Mouse (Mus musculus) MEL (cell line): ENCODE results near the gene G6pc3. TPM values are rescaled to one million over a fixed set of nuclear protein-coding genes. Genes with fewer than 3 reads are reported as not detected.

ENCODE experiments used
- DNase-seq: peaks from one replicate; pipeline ENCODE4 v3.0.0; 2011; ENCODE audit warnings: low read depth, low spot score
- H3K27ac ChIP-seq: 2 replicates; pipeline ENCODE4 v1.5.1; 2012; ENCODE audit warnings: low read depth, mild to moderate bottlenecking, control low read depth, low read length, moderate library complexity; ENCODE audit not compliant: control insufficient read depth
- H3K27me3 ChIP-seq, 2 experiments: fragments of 150-350 bp in 1 of 2; sonication (generic) in 1 of 2; 2 replicates each; pipeline ENCODE4 v1.6.1; 2012; ENCODE audit warnings: low read length in 2 of 2, mild to moderate bottlenecking in 2 of 2, improper control_type of control experiment in 1 of 2, moderate library complexity in 1 of 2; ENCODE audit not compliant: insufficient read depth in 2 of 2, control insufficient read depth in 1 of 2
- H3K36me3 ChIP-seq, 2 experiments: 2 replicates each; pipeline ENCODE4 v1.6.1; 2012 to 2014; ENCODE audit warnings: low read length in 2 of 2, improper control_type of control experiment in 1 of 2, inconsistent platforms in 1 of 2, mild to moderate bottlenecking in 1 of 2; ENCODE audit not compliant: insufficient read depth in 2 of 2, control insufficient read depth in 1 of 2
- H3K4me1 ChIP-seq, 2 experiments: fragments of 150-350 bp in 1 of 2; sonication (generic) in 1 of 2; 2 replicates each; pipeline ENCODE4 v1.6.1; 2012; ENCODE audit warnings: low read length in 2 of 2, improper control_type of control experiment in 1 of 2, mild to moderate bottlenecking in 1 of 2; ENCODE audit not compliant: insufficient read depth in 2 of 2, control insufficient read depth in 1 of 2
- H3K4me3 ChIP-seq, 2 experiments: fragments of 150-350 bp in 1 of 2; sonication (generic) in 1 of 2; 2 replicates each; pipeline ENCODE4 v1.5.1; 2012; ENCODE audit warnings: low read depth in 2 of 2, low read length in 2 of 2, mild to moderate bottlenecking in 2 of 2, moderate library complexity in 2 of 2, control low read depth in 1 of 2, improper control_type of control experiment in 1 of 2; ENCODE audit not compliant: control insufficient read depth in 1 of 2, insufficient read depth in 1 of 2
- H3K79me2 ChIP-seq: 2 replicates; pipeline ENCODE4 v1.6.1; 2012; ENCODE audit warnings: mild to moderate bottlenecking, low read length, moderate library complexity; ENCODE audit not compliant: control insufficient read depth, poor library complexity, insufficient read depth
- H3K9ac ChIP-seq: 2 replicates; pipeline ENCODE4 v1.6.1; 2012; ENCODE audit warnings: low read depth, mild to moderate bottlenecking, control low read depth, low read length, moderate library complexity; ENCODE audit not compliant: control insufficient read depth, poor library complexity, severe bottlenecking
- H3K9me3 ChIP-seq: fragments of 150-350 bp; sonication (generic); replicated peaks from 2 replicates; pipeline ENCODE4 v1.6.1; 2012; ENCODE audit warnings: mild to moderate bottlenecking, low read length, improper control_type of control experiment, moderate library complexity; ENCODE audit not compliant: insufficient read depth
- CHD1 ChIP-seq: IDR thresholded peaks from 2 replicates; pipeline ENCODE4 v1.6.1; 2012; ENCODE audit warnings: low read depth, mild to moderate bottlenecking, inconsistent platforms, low read length, improper control_type of control experiment
- CTCF ChIP-seq, 3 experiments: IDR thresholded peaks in 2 of 3; conservative IDR thresholded peaks in 1 of 3; 2 replicates each; pipeline ENCODE4 v1.5.1; 2011 to 2012; ENCODE audit warnings: low read length in 3 of 3, low read depth in 2 of 3, mild to moderate bottlenecking in 2 of 3, improper control_type of control experiment in 1 of 3, inconsistent platforms in 1 of 3, mixed read lengths in 1 of 3, moderate library complexity in 1 of 3; ENCODE audit not compliant: control insufficient read depth in 1 of 3, insufficient read depth in 1 of 3, poor library complexity in 1 of 3, severe bottlenecking in 1 of 3
- ELF1 ChIP-seq: IDR thresholded peaks from 2 replicates; pipeline ENCODE4 v1.6.1; 2014; ENCODE audit warnings: low read depth, mild to moderate bottlenecking, inconsistent platforms, low read length, improper control_type of control experiment, moderate library complexity
- ETS1 ChIP-seq: IDR thresholded peaks from 2 replicates; pipeline ENCODE4 v1.6.1; 2012; ENCODE audit warnings: low read depth, mild to moderate bottlenecking, inconsistent platforms, low read length, improper control_type of control experiment, moderate library complexity
- GABPA ChIP-seq: IDR thresholded peaks from 2 replicates; pipeline ENCODE4 v1.6.1; 2012; ENCODE audit warnings: low read depth, mild to moderate bottlenecking, inconsistent platforms, low read length, improper control_type of control experiment, moderate library complexity
- GATA1 ChIP-seq: IDR thresholded peaks from 2 replicates; pipeline ENCODE4 v1.6.1; 2011; ENCODE audit warnings: low read depth, low read length, improper control_type of control experiment
- MAFK ChIP-seq: IDR thresholded peaks from 2 replicates; pipeline ENCODE4 v1.6.1; 2011; ENCODE audit warnings: low read depth, mild to moderate bottlenecking, low read length, improper control_type of control experiment, borderline replicate concordance
- MAX ChIP-seq: IDR thresholded peaks from 2 replicates; pipeline ENCODE4 v1.6.1; 2011; ENCODE audit warnings: low read length, improper control_type of control experiment
- MAZ ChIP-seq: IDR thresholded peaks from 2 replicates; pipeline ENCODE4 v1.6.1; 2012; ENCODE audit warnings: low read depth, mild to moderate bottlenecking, inconsistent platforms, low read length, improper control_type of control experiment
- MYB ChIP-seq: IDR thresholded peaks from 2 replicates; pipeline ENCODE4 v1.6.1; 2011; ENCODE audit warnings: mild to moderate bottlenecking, low read depth, low read length, improper control_type of control experiment
- NELFE ChIP-seq: IDR thresholded peaks from 2 replicates; pipeline ENCODE4 v1.6.1; 2011; ENCODE audit warnings: low read depth, low read length, improper control_type of control experiment
- NRF1 ChIP-seq: IDR thresholded peaks from 2 replicates; pipeline ENCODE4 v1.6.1; 2014; ENCODE audit warnings: low read depth, mild to moderate bottlenecking, inconsistent platforms, low read length, improper control_type of control experiment, moderate library complexity; ENCODE audit not compliant: poor library complexity, insufficient read depth, severe bottlenecking
- POLR2A ChIP-seq, 2 experiments: IDR thresholded peaks; 2 replicates each; pipeline ENCODE4 v1.6.1; 2011 to 2012; ENCODE audit warnings: low read length in 2 of 2, mild to moderate bottlenecking in 2 of 2, control low read depth in 1 of 2, improper control_type of control experiment in 1 of 2, low read depth in 1 of 2, moderate library complexity in 1 of 2; ENCODE audit not compliant: control insufficient read depth in 1 of 2, insufficient read depth in 1 of 2, poor library complexity in 1 of 2
- POLR2AphosphoS2 ChIP-seq: IDR thresholded peaks from 2 replicates; pipeline ENCODE4 v1.6.1; 2011; ENCODE audit warnings: low read length, improper control_type of control experiment
- SIN3A ChIP-seq: IDR thresholded peaks from 2 replicates; pipeline ENCODE4 v1.6.1; 2012; ENCODE audit warnings: low read length, improper control_type of control experiment, inconsistent platforms
- TBP ChIP-seq: IDR thresholded peaks from 2 replicates; pipeline ENCODE4 v1.8.0; 2011; ENCODE audit warnings: low read depth, low read length, improper control_type of control experiment
- USF2 ChIP-seq, 2 experiments: IDR thresholded peaks; 2 replicates each; pipeline ENCODE4 v1.6.1; 2011 to 2012; ENCODE audit warnings: improper control_type of control experiment in 2 of 2, low read length in 2 of 2, borderline replicate concordance in 1 of 2, inconsistent platforms in 1 of 2, low read depth in 1 of 2, mild to moderate bottlenecking in 1 of 2; ENCODE audit not compliant: insufficient read depth in 1 of 2
- ZC3H11A ChIP-seq: IDR thresholded peaks from 2 replicates; pipeline ENCODE4 v1.6.1; 2012; ENCODE audit warnings: low read depth, mild to moderate bottlenecking, inconsistent platforms, low read length, improper control_type of control experiment
- ZKSCAN1 ChIP-seq: IDR thresholded peaks from 2 replicates; pipeline ENCODE4 v1.6.1; 2012; ENCODE audit warnings: low read depth, mild to moderate bottlenecking, inconsistent platforms, low read length, improper control_type of control experiment, moderate library complexity
- polyA plus RNA-seq, 2 experiments: library from polyadenylated mRNA; stranded (reverse) in 1 of 2; unstranded in 1 of 2; fragments of >175 nt in 1 of 2; fragments of >200 nt in 1 of 2; gene quantifications; 2 replicates each; pipeline versions ENCODE4 v1.2.1 to v1.2.4; 2012; ENCODE audit warnings: low replicate concordance in 2 of 2, low read depth in 1 of 2; ENCODE audit not compliant: insufficient read length in 2 of 2, insufficient read depth in 1 of 2, missing spikeins in 1 of 2
- total RNA-seq: library from RNA; depleted of rRNA; stranded (reverse); fragments of 300-350 nt; gene quantifications from 2 replicates; pipeline ENCODE4 v1.2.3, GENCODE M21; 2012

Gene G6pc3
- total and polyA plus RNA-seq, 3 experiments: 48.9 to 104 TPM; not detected in 1

DNA sequence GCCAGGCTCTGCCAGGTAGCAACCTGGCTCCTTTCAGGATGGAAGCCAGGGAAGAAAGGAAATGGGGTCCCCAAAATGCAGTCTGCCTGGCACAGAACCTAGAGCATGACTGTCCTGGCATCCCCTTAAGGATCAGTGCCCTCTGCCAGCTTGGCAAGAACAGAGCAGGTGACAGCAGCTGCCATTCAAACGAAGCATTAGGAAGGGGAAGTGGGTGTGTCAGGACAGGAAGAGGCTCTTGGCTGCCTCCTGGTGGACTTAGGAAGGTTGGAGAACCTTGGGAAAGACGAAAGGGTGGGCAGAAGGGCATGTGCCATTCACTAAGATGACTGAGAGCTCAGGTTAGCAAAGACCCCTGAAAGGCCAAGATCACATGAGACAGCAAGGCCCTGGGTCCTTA is 20.3 kb downstream of the G6pc3 start (continued):
- TF ChIP-seq NRF1: no peak
- no peak for TF ChIP-seq ZKSCAN1

DNA sequence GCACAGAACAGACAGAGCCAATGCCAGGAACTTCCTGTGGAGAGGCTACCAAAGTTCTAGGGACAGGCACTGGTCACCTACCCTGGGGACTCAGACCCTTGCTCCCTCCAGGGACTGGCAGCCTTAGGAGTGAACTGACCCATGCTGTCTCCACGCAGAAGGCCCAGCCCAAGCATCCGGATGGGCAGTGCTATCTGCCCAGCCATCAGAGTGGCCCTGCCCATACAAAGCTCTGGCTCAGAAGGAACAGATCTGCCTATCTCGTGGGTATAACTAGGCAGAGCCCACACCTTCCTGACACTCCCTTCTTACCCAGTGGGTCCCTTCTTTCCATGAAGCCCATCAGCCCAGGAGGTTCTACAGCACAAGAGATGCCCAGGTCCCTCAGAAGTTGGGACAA is 20.8 kb downstream of the G6pc3 start:
- Histone ChIP-seq H3K36me3 (peaks cover 0 to 2% of the 10 kb centered on the region in 2 experiments; a peak in 2 of 4 replicates), H3K4me1 (peaks cover 17 to 25% of the 10 kb centered on the region in 2 experiments), H3K27me3 (no peaks in the 10 kb centered on the region), H3K27ac (no peak overlapping the region), H3K9me3 (no peaks in the 10 kb centered on the region), H3K79me2 (no peaks in the 10 kb centered on the region), H3K9ac (no peak overlapping the region), H3K4me3 (no peak overlapping the region)
- TF ChIP-seq POLR2A (IDR thresholded peaks at IDR 0.05; ENCODE audit: control insufficient read depth in 1 of 2, insufficient read depth in 1 of 2, low read depth in 1 of 2, low read length in 2 of 2, poor library complexity in 1 of 2) (no peak), ZC3H11A (no peak), GABPA (no peak), CTCF (IDR thresholded peaks at IDR 0.05 in 2 of 3, conservative IDR thresholded peaks at IDR 0.05 in 1 of 3; ENCODE audit: control insufficient read depth in 1 of 3, insufficient read depth in 1 of 3, low read depth in 2 of 3, low read length in 3 of 3, poor library complexity in 1 of 3, severe bottlenecking in 1 of 3) (no peak), GATA1 (no peak), ETS1 (no peak), SIN3A (no peak), ELF1 (no peak), USF2 (IDR thresholded peaks at IDR 0.05; ENCODE audit: borderline replicate concordance in 1 of 2, insufficient read depth in 1 of 2, low read depth in 1 of 2, low read length in 2 of 2) (no peak), NRF1 (no peak), CHD1 (no peak), MAX (no peak), MYB (no peak), MAZ (no peak), NELFE (no peak), POLR2AphosphoS2 (no peak), MAFK (no peak), TBP (no peak)
- no peak for DNase-seq

DNA sequence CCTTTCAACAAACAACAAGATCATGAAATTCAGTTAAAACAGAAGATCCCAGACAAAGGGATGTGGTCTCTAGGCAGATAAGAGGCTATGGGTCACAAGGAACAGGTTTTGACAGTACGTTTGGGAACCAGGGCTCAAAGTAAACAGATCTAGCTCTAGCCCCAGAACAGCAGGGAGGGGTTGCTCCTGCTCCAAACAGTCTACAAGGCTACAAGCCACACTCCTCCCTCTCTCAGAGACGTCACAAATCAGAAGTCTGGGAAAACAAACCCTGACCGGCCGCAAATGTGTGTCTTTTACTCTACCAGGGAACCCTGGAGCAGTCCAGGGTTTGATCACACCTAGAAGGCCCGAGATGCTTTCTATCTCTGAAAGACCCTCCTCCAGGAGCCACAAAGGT is 21.6 kb downstream of the G6pc3 start:
- Histone ChIP-seq H3K4me3 (no peak overlapping the region), H3K36me3 (peaks cover 0 to 2% of the 10 kb centered on the region in 2 experiments; a peak in 2 of 4 replicates), H3K9me3 (no peaks in the 10 kb centered on the region), H3K27ac (no peak overlapping the region), H3K79me2 (no peaks in the 10 kb centered on the region), H3K27me3 (no peaks in the 10 kb centered on the region), H3K4me1 (peaks cover 17 to 27% of the 10 kb centered on the region in 2 experiments), H3K9ac (no peak overlapping the region)
- DNase-seq: no peak
- TF ChIP-seq GATA1: no peak
